Mouse (Mus musculus): ENCODE measurements around the gene Myh6. TPM values are rescaled to one million over a fixed set of nuclear protein-coding genes. Genes with fewer than 3 reads are reported as not detected.

Myh6 gene
- polyA plus RNA-seq, 1 experiment from 2014 or later: 2.3 TPM

- peak within 1 kb of the TSS; percentile 81 for H3K27ac ChIP-seq (replicated peaks)
- no peak for ATAC-seq (ENCODE audit: low read depth)
- peaks cover 18% of the 10 kb centered on the region for H3K36me3 ChIP-seq
- H3K4me1 ChIP-seq (replicated peaks): peaks cover 28% of the 10 kb centered on the region
- H3K4me2 ChIP-seq: peak within 1 kb of the TSS; percentile 47
- H3K9me3 ChIP-seq: no peaks in the 10 kb centered on the region
- no peaks in the 10 kb centered on the region for H3K27me3 ChIP-seq
- peak within 1 kb of the TSS; percentile 95 for H3K4me3 ChIP-seq
- H3K9ac ChIP-seq: peak within 1 kb of the TSS; percentile 51
- WGBS: 96% methylated on average over 3 of the region's 3 CpGs
Observed at GRCm38 (mm10) chr14:54892200-54892599, 74.5 kb downstream of the Myh6 start, which contains the start of gene Pabpn1. TSS of gene Pabpn1 (plus strand) at chr14:54892500.

MicroRNA genes within 50 kb of the gene (microRNA counts, 519-probe panel; counts per million panel counts)
- 2,477 counts per million, percentile 23 among the panel's probes with 10 or more counts for microRNA mmu-miR-208a
- not detected for microRNA mmu-miR-208b

Small RNA genes within 50 kb of the gene (microRNA-seq; reads per million reads assigned to microRNA genes)
- gene Mir208a (8.6 reads per million, percentile 25 among the genes with 10 or more reads in this experiment), gene Mir208b (50.1 reads per million, percentile 47 among the genes with 10 or more reads in this experiment)

Other genes starting within 250 kb of the Myh6 start
- gene Slc7a8, start 185.0 kb downstream of the Myh6 start, polyA plus RNA-seq (2015; fragmentation: Nextera tagmentation; extraction: Ambion mirVana): 4.4 and 5.1 TPM in 2 replicates
- gene Rnf212b, start 152.8 kb downstream of the Myh6 start, polyA plus RNA-seq (2015; fragmentation: Nextera tagmentation; extraction: Ambion mirVana): not detected in 2 replicates
- gene Homez, start 96.0 kb downstream of the Myh6 start, polyA plus RNA-seq (2015; fragmentation: Nextera tagmentation; extraction: Ambion mirVana): 12.8 and 13.6 TPM in 2 replicates
- 1.9 and 2.3 TPM in 2 replicates for gene Ppp1r3e, start 89.4 kb downstream of the Myh6 start, polyA plus RNA-seq (2015; fragmentation: Nextera tagmentation; extraction: Ambion mirVana)
- gene Bcl2l2, start 83.5 kb downstream of the Myh6 start, polyA plus RNA-seq (2015; fragmentation: Nextera tagmentation; extraction: Ambion mirVana): 3.1 and 3.8 TPM in 2 replicates
- gene Gm20521, start 83.5 kb downstream of the Myh6 start, polyA plus RNA-seq (2015; fragmentation: Nextera tagmentation; extraction: Ambion mirVana): not detected in 2 replicates
- 153 and 160 TPM in 2 replicates for gene Pabpn1, start 74.4 kb downstream of the Myh6 start, polyA plus RNA-seq (2015; fragmentation: Nextera tagmentation; extraction: Ambion mirVana)
- gene Slc22a17, start 53.8 kb downstream of the Myh6 start, polyA plus RNA-seq (2015; fragmentation: Nextera tagmentation; extraction: Ambion mirVana): 153 TPM in 2 replicates
- 13.8 and 16.0 TPM in 2 replicates for gene Efs, start 40.8 kb downstream of the Myh6 start, polyA plus RNA-seq (2015; fragmentation: Nextera tagmentation; extraction: Ambion mirVana)
- gene Il25, start 34.2 kb downstream of the Myh6 start, polyA plus RNA-seq (2015; fragmentation: Nextera tagmentation; extraction: Ambion mirVana): 1.3 and 1.6 TPM in 2 replicates
- gene Cmtm5, start 30.7 kb downstream of the Myh6 start, polyA plus RNA-seq (2015; fragmentation: Nextera tagmentation; extraction: Ambion mirVana): 20.2 and 24.7 TPM in 2 replicates
- gene Gm17428, start 10.0 kb upstream of the Myh6 start, polyA plus RNA-seq (2015; fragmentation: Nextera tagmentation; extraction: Ambion mirVana): not detected in 2 replicates
- gene Myh7, start 27.7 kb upstream of the Myh6 start, polyA plus RNA-seq (2015; fragmentation: Nextera tagmentation; extraction: Ambion mirVana): 7.6 and 10.3 TPM in 2 replicates
- 56.4 and 61.9 TPM in 2 replicates for gene Ngdn, start 48.5 kb upstream of the Myh6 start, polyA plus RNA-seq (2015; fragmentation: Nextera tagmentation; extraction: Ambion mirVana)
- gene Zfhx2, start 125.4 kb upstream of the Myh6 start, polyA plus RNA-seq (2015; fragmentation: Nextera tagmentation; extraction: Ambion mirVana): 30.4 and 33.6 TPM in 2 replicates
- gene Thtpa, start 127.9 kb upstream of the Myh6 start, polyA plus RNA-seq (2015; fragmentation: Nextera tagmentation; extraction: Ambion mirVana): 29.4 and 29.8 TPM in 2 replicates
- 5.2 and 8.3 TPM in 2 replicates for gene Ap1g2, start 139.7 kb upstream of the Myh6 start, polyA plus RNA-seq (2015; fragmentation: Nextera tagmentation; extraction: Ambion mirVana)
- gene Jph4, start 150.0 kb upstream of the Myh6 start, polyA plus RNA-seq (2015; fragmentation: Nextera tagmentation; extraction: Ambion mirVana): 21.1 and 21.4 TPM in 2 replicates

Measured in neural tube, embryonic 13.5 days (tissue).